Mouse (Mus musculus): ENCODE measurements around the gene Akap8l.

GRCm38 (mm10) chr17:32377137-32377536 is 26.7 kb upstream of the Akap8l start:
- TF ChIP-seq CTCF (IDR thresholded peaks at IDR 0.05; ENCODE audit: borderline replicate concordance, insufficient read depth, low read length) (no peak), POLR2A (IDR thresholded peaks at IDR 0.05; ENCODE audit: low read depth, low read length) (no peak)
